Mouse (Mus musculus) MEL (cell line): ENCODE measurements around the gene Gnai1. TPM values are rescaled to one million over a fixed set of nuclear protein-coding genes. Genes with fewer than 3 reads are reported as not detected.

Source experiments
- DNase-seq: peaks from one replicate; pipeline ENCODE4 v3.0.0; 2011; ENCODE audit warnings: low read depth, low spot score
- H3K27ac ChIP-seq: 2 replicates; pipeline ENCODE4 v1.5.1; 2012; ENCODE audit warnings: low read depth, mild to moderate bottlenecking, control low read depth, low read length, moderate library complexity; ENCODE audit not compliant: control insufficient read depth
- H3K27me3 ChIP-seq, 2 experiments: fragments of 150-350 bp in 1 of 2; sonication (generic) in 1 of 2; 2 replicates each; pipeline ENCODE4 v1.6.1; 2012; ENCODE audit warnings: low read length in 2 of 2, mild to moderate bottlenecking in 2 of 2, improper control_type of control experiment in 1 of 2, moderate library complexity in 1 of 2; ENCODE audit not compliant: insufficient read depth in 2 of 2, control insufficient read depth in 1 of 2
- H3K36me3 ChIP-seq, 2 experiments: 2 replicates each; pipeline ENCODE4 v1.6.1; 2012 to 2014; ENCODE audit warnings: low read length in 2 of 2, improper control_type of control experiment in 1 of 2, inconsistent platforms in 1 of 2, mild to moderate bottlenecking in 1 of 2; ENCODE audit not compliant: insufficient read depth in 2 of 2, control insufficient read depth in 1 of 2
- H3K4me1 ChIP-seq, 2 experiments: fragments of 150-350 bp in 1 of 2; sonication (generic) in 1 of 2; 2 replicates each; pipeline ENCODE4 v1.6.1; 2012; ENCODE audit warnings: low read length in 2 of 2, improper control_type of control experiment in 1 of 2, mild to moderate bottlenecking in 1 of 2; ENCODE audit not compliant: insufficient read depth in 2 of 2, control insufficient read depth in 1 of 2
- H3K4me3 ChIP-seq, 2 experiments: fragments of 150-350 bp in 1 of 2; sonication (generic) in 1 of 2; 2 replicates each; pipeline ENCODE4 v1.5.1; 2012; ENCODE audit warnings: low read depth in 2 of 2, low read length in 2 of 2, mild to moderate bottlenecking in 2 of 2, moderate library complexity in 2 of 2, control low read depth in 1 of 2, improper control_type of control experiment in 1 of 2; ENCODE audit not compliant: control insufficient read depth in 1 of 2, insufficient read depth in 1 of 2
- H3K79me2 ChIP-seq: 2 replicates; pipeline ENCODE4 v1.6.1; 2012; ENCODE audit warnings: mild to moderate bottlenecking, low read length, moderate library complexity; ENCODE audit not compliant: control insufficient read depth, poor library complexity, insufficient read depth
- H3K9ac ChIP-seq: 2 replicates; pipeline ENCODE4 v1.6.1; 2012; ENCODE audit warnings: low read depth, mild to moderate bottlenecking, control low read depth, low read length, moderate library complexity; ENCODE audit not compliant: control insufficient read depth, poor library complexity, severe bottlenecking
- H3K9me3 ChIP-seq: fragments of 150-350 bp; sonication (generic); replicated peaks from 2 replicates; pipeline ENCODE4 v1.6.1; 2012; ENCODE audit warnings: mild to moderate bottlenecking, low read length, improper control_type of control experiment, moderate library complexity; ENCODE audit not compliant: insufficient read depth
- BHLHE40 ChIP-seq: IDR thresholded peaks from 2 replicates; pipeline ENCODE4 v1.6.1; 2012; ENCODE audit warnings: low read depth, mild to moderate bottlenecking, inconsistent platforms, low read length, improper control_type of control experiment, borderline replicate concordance
- CHD1 ChIP-seq: IDR thresholded peaks from 2 replicates; pipeline ENCODE4 v1.6.1; 2012; ENCODE audit warnings: low read depth, mild to moderate bottlenecking, inconsistent platforms, low read length, improper control_type of control experiment
- CHD2 ChIP-seq: IDR thresholded peaks from 2 replicates; pipeline ENCODE4 v1.6.1; 2011; ENCODE audit warnings: low read length, improper control_type of control experiment
- CTCF ChIP-seq, 3 experiments: IDR thresholded peaks in 2 of 3; conservative IDR thresholded peaks in 1 of 3; 2 replicates each; pipeline ENCODE4 v1.5.1; 2011 to 2012; ENCODE audit warnings: low read length in 3 of 3, low read depth in 2 of 3, mild to moderate bottlenecking in 2 of 3, improper control_type of control experiment in 1 of 3, inconsistent platforms in 1 of 3, mixed read lengths in 1 of 3, moderate library complexity in 1 of 3; ENCODE audit not compliant: control insufficient read depth in 1 of 3, insufficient read depth in 1 of 3, poor library complexity in 1 of 3, severe bottlenecking in 1 of 3
- EP300 ChIP-seq, 2 experiments: IDR thresholded peaks; 2 replicates each; pipeline ENCODE4 v1.6.1; 2011; ENCODE audit warnings: improper control_type of control experiment in 2 of 2, low read length in 2 of 2, low read depth in 1 of 2, mild to moderate bottlenecking in 1 of 2
- GABPA ChIP-seq: IDR thresholded peaks from 2 replicates; pipeline ENCODE4 v1.6.1; 2012; ENCODE audit warnings: low read depth, mild to moderate bottlenecking, inconsistent platforms, low read length, improper control_type of control experiment, moderate library complexity
- HCFC1 ChIP-seq: IDR thresholded peaks from 2 replicates; pipeline ENCODE4 v1.6.1; 2012; ENCODE audit warnings: low read depth, mild to moderate bottlenecking, inconsistent platforms, low read length, improper control_type of control experiment, moderate library complexity
- KAT2A ChIP-seq: conservative IDR thresholded peaks from 2 replicates; pipeline ENCODE4 v1.6.1; 2012; ENCODE audit warnings: low read depth, low read length, improper control_type of control experiment, inconsistent platforms
- MAFK ChIP-seq: IDR thresholded peaks from 2 replicates; pipeline ENCODE4 v1.6.1; 2011; ENCODE audit warnings: low read depth, mild to moderate bottlenecking, low read length, improper control_type of control experiment, borderline replicate concordance
- MAX ChIP-seq: IDR thresholded peaks from 2 replicates; pipeline ENCODE4 v1.6.1; 2011; ENCODE audit warnings: low read length, improper control_type of control experiment
- MAZ ChIP-seq: IDR thresholded peaks from 2 replicates; pipeline ENCODE4 v1.6.1; 2012; ENCODE audit warnings: low read depth, mild to moderate bottlenecking, inconsistent platforms, low read length, improper control_type of control experiment
- MEF2A ChIP-seq: IDR thresholded peaks from 2 replicates; pipeline ENCODE4 v1.6.1; 2014; ENCODE audit warnings: low read depth, mild to moderate bottlenecking, inconsistent platforms, low read length, improper control_type of control experiment; ENCODE audit not compliant: poor library complexity, insufficient replicate concordance, severe bottlenecking; ENCODE audit errors: extremely low read depth
- MYB ChIP-seq: IDR thresholded peaks from 2 replicates; pipeline ENCODE4 v1.6.1; 2011; ENCODE audit warnings: mild to moderate bottlenecking, low read depth, low read length, improper control_type of control experiment
- NELFE ChIP-seq: IDR thresholded peaks from 2 replicates; pipeline ENCODE4 v1.6.1; 2011; ENCODE audit warnings: low read depth, low read length, improper control_type of control experiment
- NRF1 ChIP-seq: IDR thresholded peaks from 2 replicates; pipeline ENCODE4 v1.6.1; 2014; ENCODE audit warnings: low read depth, mild to moderate bottlenecking, inconsistent platforms, low read length, improper control_type of control experiment, moderate library complexity; ENCODE audit not compliant: poor library complexity, insufficient read depth, severe bottlenecking
- POLR2AphosphoS2 ChIP-seq: IDR thresholded peaks from 2 replicates; pipeline ENCODE4 v1.6.1; 2011; ENCODE audit warnings: low read length, improper control_type of control experiment
- RCOR1 ChIP-seq: IDR thresholded peaks from 2 replicates; pipeline ENCODE4 v1.6.1; 2012; ENCODE audit warnings: low read depth, mild to moderate bottlenecking, inconsistent platforms, low read length, improper control_type of control experiment
- SIN3A ChIP-seq: IDR thresholded peaks from 2 replicates; pipeline ENCODE4 v1.6.1; 2012; ENCODE audit warnings: low read length, improper control_type of control experiment, inconsistent platforms
- TAL1 ChIP-seq: IDR thresholded peaks from 2 replicates; pipeline ENCODE4 v1.6.1; 2012; ENCODE audit warnings: mild to moderate bottlenecking, inconsistent platforms, low read length, moderate library complexity, mixed read lengths
- TCF12 ChIP-seq: IDR thresholded peaks from 2 replicates; pipeline ENCODE4 v1.6.1; 2014; ENCODE audit warnings: low read depth, mild to moderate bottlenecking, inconsistent platforms, low read length, improper control_type of control experiment, moderate library complexity
- UBTF ChIP-seq: IDR thresholded peaks from 2 replicates; pipeline ENCODE4 v1.6.1; 2012; ENCODE audit warnings: low read depth, mild to moderate bottlenecking, inconsistent platforms, low read length, improper control_type of control experiment, moderate library complexity, borderline replicate concordance; ENCODE audit not compliant: insufficient read depth
- USF1 ChIP-seq: IDR thresholded peaks from 2 replicates; pipeline ENCODE4 v1.6.1; 2014; ENCODE audit warnings: low read depth, mild to moderate bottlenecking, inconsistent platforms, low read length, improper control_type of control experiment, moderate library complexity
- USF2 ChIP-seq, 2 experiments: IDR thresholded peaks; 2 replicates each; pipeline ENCODE4 v1.6.1; 2011 to 2012; ENCODE audit warnings: improper control_type of control experiment in 2 of 2, low read length in 2 of 2, borderline replicate concordance in 1 of 2, inconsistent platforms in 1 of 2, low read depth in 1 of 2, mild to moderate bottlenecking in 1 of 2; ENCODE audit not compliant: insufficient read depth in 1 of 2
- ZC3H11A ChIP-seq: IDR thresholded peaks from 2 replicates; pipeline ENCODE4 v1.6.1; 2012; ENCODE audit warnings: low read depth, mild to moderate bottlenecking, inconsistent platforms, low read length, improper control_type of control experiment
- polyA plus RNA-seq, 2 experiments: library from polyadenylated mRNA; stranded (reverse) in 1 of 2; unstranded in 1 of 2; fragments of >175 nt in 1 of 2; fragments of >200 nt in 1 of 2; gene quantifications; 2 replicates each; pipeline versions ENCODE4 v1.2.1 to v1.2.4; 2012; ENCODE audit warnings: low replicate concordance in 2 of 2, low read depth in 1 of 2; ENCODE audit not compliant: insufficient read length in 2 of 2, insufficient read depth in 1 of 2, missing spikeins in 1 of 2
- total RNA-seq: library from RNA; depleted of rRNA; stranded (reverse); fragments of 300-350 nt; gene quantifications from 2 replicates; pipeline ENCODE4 v1.2.3, GENCODE M21; 2012

Gnai1 gene
- total and polyA plus RNA-seq, 3 experiments: not detected

DNA sequence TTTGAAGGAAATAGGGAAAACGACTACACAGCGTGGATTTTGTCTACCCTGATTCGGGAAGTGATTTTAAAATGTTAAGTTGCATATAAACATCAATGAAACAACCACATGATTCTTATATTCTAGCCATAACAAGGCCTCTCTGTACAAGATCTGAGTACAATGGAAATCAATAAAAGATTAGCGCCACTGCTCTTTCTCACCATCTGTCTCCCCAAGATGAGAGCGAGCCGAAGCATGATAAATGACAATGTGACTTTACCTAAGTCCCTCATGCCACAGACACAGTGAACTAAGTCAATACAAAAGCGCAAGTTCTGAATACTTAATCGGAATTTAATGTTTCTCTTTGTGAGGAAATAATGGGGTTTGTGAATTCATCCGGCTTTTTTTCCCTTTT, 36.6 kb downstream of the Gnai1 start:
- Histone ChIP-seq H3K79me2 (no peaks in the 10 kb centered on the region), H3K9ac (no peak overlapping the region), H3K27me3 (no peaks in the 10 kb centered on the region; a peak in 1 of 4 replicates), H3K4me1 (no peaks in the 10 kb centered on the region)
- no peak for DNase-seq
- no peak for TF ChIP-seq MAFK
- no peak for TF ChIP-seq CHD1
- TF ChIP-seq, all 39 proteins: peak for 0
- no peak overlapping the region for H3K4me3 ChIP-seq
- no peaks in the 10 kb centered on the region for H3K36me3 ChIP-seq
- no peak overlapping the region for H3K27ac ChIP-seq
- no peaks in the 10 kb centered on the region for H3K9me3 ChIP-seq

DNA sequence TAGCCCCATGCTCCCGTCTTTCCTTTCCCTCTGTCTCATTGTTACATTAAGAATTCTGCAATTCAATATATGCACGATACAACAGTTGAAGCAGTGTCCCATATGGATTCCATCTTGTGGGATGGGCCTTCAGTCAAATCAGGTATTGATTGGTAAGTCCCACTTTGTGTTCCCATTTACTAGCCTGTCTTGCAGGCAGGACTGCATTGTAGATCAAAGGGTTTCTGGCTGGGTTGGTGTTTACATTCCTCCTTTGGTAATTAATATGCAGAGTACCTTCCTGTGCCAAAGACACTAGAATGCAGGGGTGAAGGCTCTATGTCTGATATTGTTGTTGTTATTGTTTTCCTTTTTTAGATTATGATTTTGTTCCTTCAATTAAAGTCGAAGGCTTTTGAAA, 38.5 kb downstream of the Gnai1 start:
- Histone ChIP-seq H3K9me3 (no peaks in the 10 kb centered on the region), H3K4me1 (no peaks in the 10 kb centered on the region), H3K36me3 (no peaks in the 10 kb centered on the region), H3K27me3 (no peaks in the 10 kb centered on the region), H3K4me3 (no peak overlapping the region), H3K9ac (no peak overlapping the region), H3K27ac (no peak overlapping the region), H3K79me2 (no peaks in the 10 kb centered on the region)
- no peak for DNase-seq
- no peak for TF ChIP-seq CHD1
- no peak for TF ChIP-seq EP300 (IDR thresholded peaks at IDR 0.05; ENCODE audit: low read depth in 1 of 2, low read length in 2 of 2)
- no peak for TF ChIP-seq BHLHE40
- TF ChIP-seq UBTF: no peak
- TF ChIP-seq TAL1: no peak
- TF ChIP-seq TCF12: no peak
- no peak for TF ChIP-seq SIN3A
- TF ChIP-seq USF1: no peak
- no peak for TF ChIP-seq ZC3H11A

DNA sequence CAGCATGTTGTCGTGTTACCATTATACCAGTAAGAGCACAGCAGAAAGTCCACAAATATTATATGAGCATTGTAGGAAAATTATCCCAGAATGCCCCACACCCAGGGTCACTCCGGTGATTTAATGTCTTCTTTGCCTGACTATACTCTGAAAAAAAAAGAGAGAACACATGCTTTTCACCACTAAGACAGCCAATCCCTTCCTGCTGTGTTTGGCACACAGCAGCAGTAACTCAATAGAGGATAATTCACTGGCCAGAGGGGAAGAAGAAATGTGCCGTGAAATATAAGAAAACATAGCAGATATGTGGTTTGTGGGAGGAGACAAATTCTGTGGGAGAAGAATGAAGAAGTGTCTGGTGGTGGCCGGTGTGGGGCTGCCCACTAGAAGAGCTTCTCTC, 41.3 kb downstream of the Gnai1 start:
- H3K27ac ChIP-seq: no peak overlapping the region

More for the DNA sequence above, 41.3 kb downstream of the Gnai1 start:
- Histone ChIP-seq H3K36me3 (no peaks in the 10 kb centered on the region), H3K79me2 (no peaks in the 10 kb centered on the region), H3K9me3 (no peaks in the 10 kb centered on the region), H3K4me1 (no peaks in the 10 kb centered on the region), H3K27me3 (no peaks in the 10 kb centered on the region), H3K4me3 (no peak overlapping the region), H3K9ac (no peak overlapping the region)
- TF ChIP-seq ZC3H11A (no peak), SIN3A (no peak), GABPA (no peak), EP300 (IDR thresholded peaks at IDR 0.05; ENCODE audit: low read depth in 1 of 2, low read length in 2 of 2) (no peak), NELFE (no peak), MAFK (no peak), KAT2A (no peak), MYB (no peak), POLR2AphosphoS2 (no peak), MAZ (no peak), USF2 (IDR thresholded peaks at IDR 0.05; ENCODE audit: borderline replicate concordance in 1 of 2, insufficient read depth in 1 of 2, low read depth in 1 of 2, low read length in 2 of 2) (no peak), RCOR1 (no peak), HCFC1 (no peak), USF1 (no peak), MEF2A (no peak), CHD2 (no peak), CTCF (IDR thresholded peaks at IDR 0.05 in 2 of 3, conservative IDR thresholded peaks at IDR 0.05 in 1 of 3; ENCODE audit: control insufficient read depth in 1 of 3, insufficient read depth in 1 of 3, low read depth in 2 of 3, low read length in 3 of 3, poor library complexity in 1 of 3, severe bottlenecking in 1 of 3) (no peak), MAX (no peak), NRF1 (no peak)
- DNase-seq: no peak
